Mouse (Mus musculus): ENCODE measurements around the gene Prg3. TPM values are rescaled to one million over a fixed set of nuclear protein-coding genes. Genes with fewer than 3 reads are reported as not detected.

Prg3 gene
- total RNA-seq (2015; ENCODE audit: low replicate concordance) (3.4 and 10.1 TPM in 2 replicates), total RNA-seq (2017; ENCODE audit: low replicate concordance) (8.2 and 32.4 TPM in 2 replicates)

- ATAC-seq (replicated peaks; ENCODE audit: low FRiP score, poor library complexity, severe bottlenecking), result no peak
Measured at GRCm38 (mm10) chr2:84987930-84988329, at the start of gene Prg3. Gene Prg3, plus strand, starts transcription at chr2:84988215.

- ATAC-seq (replicated peaks; ENCODE audit: low FRiP score, poor library complexity, severe bottlenecking), result peak; percentile 85
Measured at GRCm38 (mm10) chr2:84938249-84938946, 49.6 kb upstream of the Prg3 start.

GRCm38 (mm10) chr2:84939306-84939705 is 48.7 kb upstream of the Prg3 start:
- no peak for ATAC-seq (replicated peaks; ENCODE audit: low FRiP score, poor library complexity, severe bottlenecking)

- peak; percentile 35 for ATAC-seq (replicated peaks; ENCODE audit: low FRiP score, poor library complexity, severe bottlenecking)
Measured at GRCm38 (mm10) chr2:84939711-84940110, 48.3 kb upstream of the Prg3 start.

GRCm38 (mm10) chr2:84941332-84941731 is 46.7 kb upstream of the Prg3 start:
- ATAC-seq (replicated peaks; ENCODE audit: low FRiP score, poor library complexity, severe bottlenecking), result no peak

- ATAC-seq (replicated peaks; ENCODE audit: low FRiP score, poor library complexity, severe bottlenecking), result no peak
Measured at GRCm38 (mm10) chr2:84941795-84942194, 46.2 kb upstream of the Prg3 start.

- no peak for ATAC-seq (replicated peaks; ENCODE audit: low FRiP score, poor library complexity, severe bottlenecking)
Measured at GRCm38 (mm10) chr2:84947154-84947771, 40.8 kb upstream of the Prg3 start.

- no peak for ATAC-seq (replicated peaks; ENCODE audit: low FRiP score, poor library complexity, severe bottlenecking)
Measured at GRCm38 (mm10) chr2:84948252-84948651, 39.8 kb upstream of the Prg3 start.

GRCm38 (mm10) chr2:84948721-84949120 is 39.3 kb upstream of the Prg3 start:
- no peak for ATAC-seq (replicated peaks; ENCODE audit: low FRiP score, poor library complexity, severe bottlenecking)

GRCm38 (mm10) chr2:84951027-84951426 is 37.0 kb upstream of the Prg3 start:
- ATAC-seq (replicated peaks; ENCODE audit: low FRiP score, poor library complexity, severe bottlenecking), result no peak

- no peak for ATAC-seq (replicated peaks; ENCODE audit: low FRiP score, poor library complexity, severe bottlenecking)
Measured at GRCm38 (mm10) chr2:84952251-84952650, 35.8 kb upstream of the Prg3 start.

GRCm38 (mm10) chr2:84952693-84953092 is 35.3 kb upstream of the Prg3 start:
- ATAC-seq (replicated peaks; ENCODE audit: low FRiP score, poor library complexity, severe bottlenecking), result no peak

- ATAC-seq (replicated peaks; ENCODE audit: low FRiP score, poor library complexity, severe bottlenecking), result no peak
Measured at GRCm38 (mm10) chr2:84955435-84955834, 32.6 kb upstream of the Prg3 start.

GRCm38 (mm10) chr2:84956274-84956673 is 31.7 kb upstream of the Prg3 start:
- peak; percentile 63 for ATAC-seq (replicated peaks; ENCODE audit: low FRiP score, poor library complexity, severe bottlenecking)

- no peak for ATAC-seq (replicated peaks; ENCODE audit: low FRiP score, poor library complexity, severe bottlenecking)
Measured at GRCm38 (mm10) chr2:84958588-84959264, 29.3 kb upstream of the Prg3 start.

GRCm38 (mm10) chr2:84961300-84961699 is 26.7 kb upstream of the Prg3 start:
- ATAC-seq (replicated peaks; ENCODE audit: low FRiP score, poor library complexity, severe bottlenecking), result no peak

- ATAC-seq (replicated peaks; ENCODE audit: low FRiP score, poor library complexity, severe bottlenecking), result no peak
Measured at GRCm38 (mm10) chr2:84961901-84962300, 26.1 kb upstream of the Prg3 start.

GRCm38 (mm10) chr2:84962906-84963507 is 25.0 kb upstream of the Prg3 start:
- ATAC-seq (replicated peaks; ENCODE audit: low FRiP score, poor library complexity, severe bottlenecking), result no peak

- ATAC-seq (replicated peaks; ENCODE audit: low FRiP score, poor library complexity, severe bottlenecking), result no peak
Measured at GRCm38 (mm10) chr2:84964111-84964801, 23.8 kb upstream of the Prg3 start.

Data from erythroid progenitor cell, adult 5-6 weeks (primary cell).